Mouse (Mus musculus) frontal cortex, postnatal 36 days (tissue): ENCODE measurements around the gene Pdhb.

ENCODE experiments used
- DNase-seq, 2 experiments: peaks; one replicate each; pipeline ENCODE4 v3.0.0; 2022; ENCODE audit warnings: low spot score in 2 of 2

The Pdhb gene

GRCm38 (mm10) chr14:8172507-8173410, at the start of gene Pdhb:
Pdhb (minus strand) TSS chr14:8173025.
- DNase-seq: peak; percentile 98 to 99

- DNase-seq: no peak
Measured at GRCm38 (mm10) chr14:8222561-8222960, 49.7 kb upstream of the Pdhb start.

- DNase-seq: no peak
Measured at GRCm38 (mm10) chr14:8220912-8221311, 48.1 kb upstream of the Pdhb start.

GRCm38 (mm10) chr14:8220306-8220705, 47.5 kb upstream of the Pdhb start:
- DNase-seq: no peak

GRCm38 (mm10) chr14:8219876-8220275, 47.1 kb upstream of the Pdhb start:
- DNase-seq: no peak

- DNase-seq: no peak
Measured at GRCm38 (mm10) chr14:8218730-8219380, 46.0 kb upstream of the Pdhb start.

GRCm38 (mm10) chr14:8218238-8218637, 45.4 kb upstream of the Pdhb start:
- DNase-seq: no peak

GRCm38 (mm10) chr14:8216100-8216499, 43.3 kb upstream of the Pdhb start:
- DNase-seq: no peak

- no peak for DNase-seq
Measured at GRCm38 (mm10) chr14:8215208-8215778, 42.5 kb upstream of the Pdhb start.

GRCm38 (mm10) chr14:8214299-8215207, 41.7 kb upstream of the Pdhb start:
- peak; percentile 70 to 76 for DNase-seq

GRCm38 (mm10) chr14:8213803-8214224, 41.0 kb upstream of the Pdhb start, which contains the start of gene Kctd6:
Kctd6 (plus strand) TSS chr14:8214140.
- DNase-seq: peak; percentile 96 to 98

- no peak for DNase-seq
Measured at GRCm38 (mm10) chr14:8212996-8213395, 40.2 kb upstream of the Pdhb start.

- DNase-seq: no peak
Measured at GRCm38 (mm10) chr14:8209896-8210295, 37.1 kb upstream of the Pdhb start.

- peak; percentile 81 to 84 for DNase-seq
Measured at GRCm38 (mm10) chr14:8208876-8209275, 36.1 kb upstream of the Pdhb start.

GRCm38 (mm10) chr14:8207543-8207942, 34.7 kb upstream of the Pdhb start:
- no peak for DNase-seq

GRCm38 (mm10) chr14:8207105-8207504, 34.3 kb upstream of the Pdhb start:
- DNase-seq: no peak

- DNase-seq: peak in 1 of 2 experiments; percentile 37
Measured at GRCm38 (mm10) chr14:8206179-8206910, 33.5 kb upstream of the Pdhb start.

- DNase-seq: no peak
Measured at GRCm38 (mm10) chr14:8201715-8202114, 28.9 kb upstream of the Pdhb start.

- no peak for DNase-seq
Measured at GRCm38 (mm10) chr14:8200769-8201168, 27.9 kb upstream of the Pdhb start.

- no peak for DNase-seq
Measured at GRCm38 (mm10) chr14:8192727-8193126, 19.9 kb upstream of the Pdhb start.
